Mouse (Mus musculus): ENCODE data around the gene Exosc3. TPM values are rescaled to one million over a fixed set of nuclear protein-coding genes. Genes with fewer than 3 reads are reported as not detected.

Gene Exosc3
- polyA plus RNA-seq, 1 experiment from 2014 or later, result 67.8 TPM

DNA sequence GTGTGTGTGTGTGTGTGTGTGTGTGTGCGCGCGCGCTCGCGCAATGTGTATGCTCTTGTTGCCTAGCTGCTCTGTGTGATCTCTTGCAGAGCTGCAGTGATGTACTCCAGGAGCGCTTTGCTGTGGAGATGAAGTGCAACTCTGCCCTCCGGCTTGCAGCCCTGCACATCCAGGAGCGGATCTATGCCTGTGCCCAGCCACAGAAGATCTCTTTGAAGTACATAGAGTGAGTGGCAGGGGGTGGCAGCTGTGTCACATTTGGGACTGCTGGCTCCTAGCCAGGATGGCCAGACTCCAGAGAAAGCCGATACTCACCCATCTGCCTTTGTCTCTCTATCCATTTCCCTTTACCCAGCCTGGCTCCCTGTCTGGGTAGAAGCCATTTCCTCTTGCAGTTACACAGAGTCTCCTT lies 71.5 kb downstream of the Exosc3 start:
- Histone ChIP-seq H3K4me1 (peaks cover 6% of the 10 kb centered on the region), H3K9ac (no peak overlapping the region), H3K36me3 (no peaks in the 10 kb centered on the region), H3K9me3 (replicated peaks) (no peaks in the 10 kb centered on the region), H3K27ac (peak overlapping the region; percentile 50; the same call in 1 of the 2 replicates), H3K4me3 (no peak overlapping the region), H3K27me3 (no peaks in the 10 kb centered on the region; the same call in 1 of the 2 replicates), H3K4me2 (replicated peaks) (no peak overlapping the region)
- WGBS, result 66% methylated on average over 10 of the region's 10 CpGs
- peak; percentile 67 for ATAC-seq (ENCODE audit: low FRiP score)

DNA sequence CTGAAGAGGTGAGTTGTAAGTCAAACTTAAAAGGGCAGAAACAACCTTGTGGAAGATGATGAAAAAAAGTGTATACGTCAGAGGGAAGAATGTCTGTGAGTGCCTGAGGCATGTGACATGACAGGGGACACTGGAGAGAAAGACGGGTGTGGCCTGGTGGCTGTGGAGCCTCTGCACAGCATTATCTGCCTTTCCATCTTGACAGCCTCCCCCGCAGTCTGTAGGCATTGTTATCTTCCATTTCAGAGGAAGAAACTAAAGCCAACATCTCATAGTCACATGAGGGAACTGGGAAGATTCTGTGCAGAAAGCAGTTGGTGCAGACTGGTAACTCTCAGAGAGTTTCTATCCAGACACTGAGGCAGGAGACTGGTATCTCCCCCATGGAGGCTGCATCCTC lies 74.6 kb downstream of the Exosc3 start:
- Histone ChIP-seq H3K9me3 (replicated peaks) (no peaks in the 10 kb centered on the region), H3K9ac (no peak overlapping the region), H3K36me3 (no peaks in the 10 kb centered on the region), H3K27me3 (no peaks in the 10 kb centered on the region), H3K4me1 (peaks cover 6% of the 10 kb centered on the region), H3K27ac (no peak overlapping the region), H3K4me3 (no peak overlapping the region), H3K4me2 (replicated peaks) (no peak overlapping the region)
- no peak for ATAC-seq (ENCODE audit: low FRiP score)
- 71% methylated on average over 3 of the region's 3 CpGs for WGBS

Other genes starting within 250 kb of the Exosc3 start
- 137 and 148 TPM in 2 replicates for gene Tomm5, start 234.6 kb downstream of the Exosc3 start, polyA plus RNA-seq (2016; fragmentation: Nextera tagmentation; extraction: Ambion mirVana)
- gene Frmpd1, start 157.9 kb downstream of the Exosc3 start, polyA plus RNA-seq (2016; fragmentation: Nextera tagmentation; extraction: Ambion mirVana), result 2.0 and 2.5 TPM in 2 replicates
- 16.8 and 18.5 TPM in 2 replicates for gene Trmt10b, start 45.6 kb downstream of the Exosc3 start, polyA plus RNA-seq (2016; fragmentation: Nextera tagmentation; extraction: Ambion mirVana)
- gene Dcaf10, start 631 bp downstream of the Exosc3 start, polyA plus RNA-seq (2016; fragmentation: Nextera tagmentation; extraction: Ambion mirVana), result 16.7 and 18.8 TPM in 2 replicates
- 78.7 and 82.7 TPM in 2 replicates for gene Slc25a51, start 66.0 kb upstream of the Exosc3 start, polyA plus RNA-seq (2016; fragmentation: Nextera tagmentation; extraction: Ambion mirVana)
- 10.0 and 10.1 TPM in 2 replicates for gene Shb, start 189.7 kb upstream of the Exosc3 start, polyA plus RNA-seq (2016; fragmentation: Nextera tagmentation; extraction: Ambion mirVana)

Data from hindbrain, embryonic 12.5 days (tissue).